Mouse (Mus musculus): ENCODE data around the gene Hipk3.

The Hipk3 gene

GRCm38 (mm10) chr2:104470536-104470935, 23.7 kb downstream of the Hipk3 start:
- DNase-seq (ENCODE audit: low spot score), result no peak

GRCm38 (mm10) chr2:104468419-104468818, 25.8 kb downstream of the Hipk3 start:
- DNase-seq (ENCODE audit: low spot score), result no peak

GRCm38 (mm10) chr2:104466908-104467616, 27.2 kb downstream of the Hipk3 start:
- DNase-seq (ENCODE audit: low spot score), result no peak

GRCm38 (mm10) chr2:104465639-104466430, 28.4 kb downstream of the Hipk3 start:
- no peak for DNase-seq (ENCODE audit: low spot score)

- DNase-seq (ENCODE audit: low spot score), result no peak
Observed at GRCm38 (mm10) chr2:104460021-104460420, 34.2 kb downstream of the Hipk3 start.

- no peak for DNase-seq (ENCODE audit: low spot score)
Observed at GRCm38 (mm10) chr2:104458569-104459332, 35.5 kb downstream of the Hipk3 start.

- no peak for DNase-seq (ENCODE audit: low spot score)
Observed at GRCm38 (mm10) chr2:104457106-104457505, 37.1 kb downstream of the Hipk3 start.

- no peak for DNase-seq (ENCODE audit: low spot score)
Observed at GRCm38 (mm10) chr2:104450685-104451084, 43.6 kb downstream of the Hipk3 start.

- DNase-seq (ENCODE audit: low spot score), result no peak
Observed at GRCm38 (mm10) chr2:104449191-104449590, 45.1 kb downstream of the Hipk3 start.

- DNase-seq (ENCODE audit: low spot score), result no peak
Observed at GRCm38 (mm10) chr2:104448201-104448600, 46.0 kb downstream of the Hipk3 start.

- no peak for DNase-seq (ENCODE audit: low spot score)
Observed at GRCm38 (mm10) chr2:104446016-104446415, 48.2 kb downstream of the Hipk3 start.

- DNase-seq (ENCODE audit: low spot score), result peak; percentile 61
Observed at GRCm38 (mm10) chr2:104444776-104445175, 49.5 kb downstream of the Hipk3 start.

GRCm38 (mm10) chr2:104442341-104442740, 51.9 kb downstream of the Hipk3 start:
- no peak for DNase-seq (ENCODE audit: low spot score)

- no peak for DNase-seq (ENCODE audit: low spot score)
Observed at GRCm38 (mm10) chr2:104436226-104436625, 58.0 kb downstream of the Hipk3 start.

GRCm38 (mm10) chr2:104431067-104431466, 63.2 kb downstream of the Hipk3 start:
- DNase-seq (ENCODE audit: low spot score), result no peak

GRCm38 (mm10) chr2:104430566-104430965, 63.7 kb downstream of the Hipk3 start:
- no peak for DNase-seq (ENCODE audit: low spot score)

GRCm38 (mm10) chr2:104426112-104426511, 68.1 kb downstream of the Hipk3 start:
- DNase-seq (ENCODE audit: low spot score), result no peak

GRCm38 (mm10) chr2:104422230-104422629, 72.0 kb downstream of the Hipk3 start:
- DNase-seq (ENCODE audit: low spot score), result peak; percentile 69

GRCm38 (mm10) chr2:104420805-104421204, 73.4 kb downstream of the Hipk3 start:
- no peak for DNase-seq (ENCODE audit: low spot score)

GRCm38 (mm10) chr2:104419999-104420398, 74.2 kb downstream of the Hipk3 start:
- no peak for DNase-seq (ENCODE audit: low spot score)

- no peak for DNase-seq (ENCODE audit: low spot score)
Observed at GRCm38 (mm10) chr2:104419411-104419810, 74.8 kb downstream of the Hipk3 start.

- no peak for DNase-seq (ENCODE audit: low spot score)
Observed at GRCm38 (mm10) chr2:104413011-104413410, 81.2 kb downstream of the Hipk3 start.

GRCm38 (mm10) chr2:104412496-104412895, 81.8 kb downstream of the Hipk3 start:
- no peak for DNase-seq (ENCODE audit: low spot score)

All from MN1 (cell line).